Mouse (Mus musculus): ENCODE results near the gene Gm11549.
A peak's percentile ranks its signal among the peaks of the same experiment; 100 is the strongest.

Gm11549 gene

DNA sequence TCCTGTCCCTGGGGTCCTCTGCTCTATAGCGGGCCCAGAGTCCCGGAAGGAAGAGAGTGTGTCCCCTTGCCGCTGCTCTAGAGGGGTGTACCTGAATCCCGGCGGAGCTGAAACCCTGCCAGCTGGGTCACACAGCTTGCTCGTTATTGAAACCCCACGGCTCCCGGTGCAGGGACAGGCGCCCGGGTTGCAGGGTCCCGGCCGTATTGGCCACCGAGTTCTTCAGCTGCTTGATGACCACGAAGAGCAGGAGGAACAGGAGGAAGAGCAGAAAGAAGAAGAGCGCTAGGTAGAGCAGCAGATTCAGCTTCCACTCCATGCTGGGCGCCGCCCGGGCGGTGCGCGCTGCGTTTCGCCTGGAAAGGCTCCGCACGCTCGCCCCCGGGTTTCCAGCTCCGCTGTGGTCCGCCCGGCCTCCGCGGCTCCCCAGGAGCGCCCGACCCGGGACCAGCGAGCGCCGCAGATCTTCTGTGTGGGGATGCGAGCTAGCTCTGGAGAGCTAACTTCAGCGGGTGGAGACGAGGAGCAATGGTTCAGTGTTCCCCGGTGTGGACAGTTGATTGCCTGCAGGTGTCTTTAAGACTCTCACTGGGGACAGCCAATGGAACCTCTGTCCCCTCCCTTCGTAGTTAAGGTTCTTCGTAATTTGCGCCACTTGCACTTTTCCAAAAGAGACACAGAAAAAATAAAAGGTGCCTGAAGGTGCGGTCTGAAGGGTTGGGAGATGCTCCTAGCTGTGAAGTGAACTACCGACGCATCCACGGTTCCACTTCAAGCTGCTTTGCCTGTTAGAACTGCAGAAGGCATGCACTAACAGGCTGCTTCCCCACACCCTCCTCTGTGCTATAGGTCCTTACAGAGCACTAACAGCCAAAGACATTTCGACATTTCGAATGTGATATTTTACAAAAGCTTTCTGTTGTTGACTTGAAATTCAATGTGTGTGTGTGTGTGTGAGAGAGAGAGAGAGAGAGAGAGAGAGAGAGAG lies at the start of gene Gm11549:
TSS of gene Gm11549 (minus strand) at position 741 of the 988 bp plus-strand sequence.
- no peak for DNase-seq (ENCODE audit: low spot score in 2 of 2)

- peak; percentile 9 to 31 for DNase-seq (ENCODE audit: low spot score in 2 of 2)
Observed at GRCm38 (mm10) chr3:36569836-36570235, 48.2 kb upstream of the Gm11549 start.

DNA sequence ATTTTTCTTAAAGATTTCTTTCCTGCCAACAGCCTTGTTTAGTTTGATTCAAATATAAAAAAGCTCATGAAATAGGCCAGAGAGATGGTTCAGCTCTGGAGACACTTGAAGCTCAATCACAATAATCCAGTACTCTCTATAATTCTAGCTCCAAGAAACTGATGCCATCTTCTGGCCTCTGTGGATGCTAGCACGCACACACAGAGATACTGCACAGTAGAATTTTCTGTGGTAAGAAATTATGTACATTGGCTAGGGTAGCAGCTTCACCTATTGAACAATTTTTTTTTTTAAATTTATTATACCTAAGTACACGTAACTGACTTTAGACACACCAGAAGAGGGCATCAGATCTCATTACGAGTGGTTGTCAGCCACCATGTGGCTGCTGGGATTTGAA lies 42.1 kb upstream of the Gm11549 start:
- no peak for DNase-seq (ENCODE audit: low spot score in 2 of 2)

DNA sequence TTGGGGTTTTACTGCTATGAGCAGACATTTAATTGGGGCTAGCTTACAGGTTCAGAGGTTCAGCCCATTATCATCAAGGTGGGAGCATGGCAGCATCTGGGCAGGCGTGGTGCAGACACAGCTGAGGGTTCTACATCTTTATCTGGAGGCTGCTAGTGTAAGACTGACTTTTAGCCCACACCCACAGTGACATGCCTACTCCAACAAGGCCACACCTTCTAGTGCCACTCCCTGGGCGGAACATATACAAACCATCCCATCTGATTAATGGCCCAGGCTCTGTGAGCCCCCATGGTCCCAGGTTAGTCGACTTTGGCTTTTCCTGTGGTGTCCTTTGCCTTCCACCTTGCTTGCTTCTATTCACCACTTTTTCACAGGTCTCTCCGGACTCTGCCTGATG lies 38.0 kb upstream of the Gm11549 start:
- DNase-seq (ENCODE audit: low spot score in 2 of 2): no peak

DNA sequence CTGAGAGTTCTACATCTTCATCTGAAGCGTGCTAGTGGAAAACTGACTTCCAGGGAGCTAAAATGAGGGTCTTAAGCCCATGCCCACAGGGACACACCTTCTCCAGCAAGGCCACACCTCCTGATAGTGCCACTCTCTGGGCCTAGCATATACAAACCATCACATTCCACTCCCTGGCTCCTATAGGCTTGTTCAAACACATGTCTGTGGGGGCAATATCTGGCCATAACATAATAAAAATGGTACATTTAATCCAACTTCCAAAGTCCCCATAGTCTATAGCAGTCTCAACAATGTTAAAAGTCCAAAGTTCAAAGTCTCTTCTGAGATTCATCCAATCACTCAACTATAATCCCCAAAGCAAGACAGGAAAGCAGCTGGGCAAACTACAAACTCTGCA lies 36.0 kb upstream of the Gm11549 start:
- no peak for DNase-seq (ENCODE audit: low spot score in 2 of 2)

GRCm38 (mm10) chr3:36552406-36553047 lies 30.9 kb upstream of the Gm11549 start, which contains the start of gene Exosc9:
TSS of gene Exosc9 (plus strand) at chr3:36552606.
- peak; percentile 96 for DNase-seq (ENCODE audit: low spot score in 2 of 2)

DNA sequence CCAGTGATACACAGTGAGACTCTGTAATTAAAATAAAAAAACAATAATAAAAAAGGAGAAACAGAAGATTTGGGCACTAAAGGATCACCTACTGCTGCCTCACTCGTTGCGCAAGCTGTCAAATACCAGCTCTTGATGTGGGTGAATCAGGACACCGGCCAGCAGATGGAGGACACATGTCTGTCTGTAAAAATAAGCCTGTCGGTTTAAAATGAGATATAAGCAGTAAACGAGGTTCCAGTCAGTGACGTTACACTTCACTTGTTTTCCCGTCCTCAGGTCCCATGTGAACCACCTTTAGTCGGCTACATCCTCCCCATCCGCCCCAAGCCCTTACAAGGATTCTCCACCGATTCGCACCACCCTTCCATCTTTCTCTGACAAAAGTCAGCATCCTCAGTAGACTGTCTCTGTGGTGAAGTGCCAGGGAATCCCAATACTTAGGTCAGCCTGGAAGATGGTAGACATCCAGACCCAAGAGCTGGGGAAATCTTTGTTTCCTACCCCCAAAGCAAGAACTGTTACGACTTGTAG lies 30.3 kb upstream of the Gm11549 start:
- peak; percentile 11 to 24 for DNase-seq (ENCODE audit: low spot score in 2 of 2)

GRCm38 (mm10) chr3:36551343-36551742 lies 29.7 kb upstream of the Gm11549 start:
- no peak for DNase-seq (ENCODE audit: low spot score in 2 of 2)

- DNase-seq (ENCODE audit: low spot score in 2 of 2): no peak
Observed at GRCm38 (mm10) chr3:36544961-36545360, 23.3 kb upstream of the Gm11549 start.

DNA sequence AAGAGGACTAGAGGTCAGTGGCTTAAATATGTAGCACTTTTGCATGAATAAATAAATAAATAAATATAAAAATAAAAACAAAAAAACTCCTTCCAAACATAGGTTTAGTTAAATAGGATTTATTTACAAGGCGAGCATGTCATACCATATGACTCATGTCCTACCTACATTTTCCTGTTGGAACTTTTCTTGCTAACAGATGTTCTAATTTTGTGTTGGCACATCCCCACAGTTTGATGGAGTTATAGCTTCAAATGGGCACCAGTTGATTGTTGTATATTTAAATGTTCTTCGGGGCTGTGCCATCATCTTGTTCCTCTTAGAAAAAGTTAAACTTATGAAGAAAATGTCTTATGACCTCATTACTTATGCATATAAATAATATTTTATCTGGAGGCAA lies 19.8 kb upstream of the Gm11549 start:
- DNase-seq (ENCODE audit: low spot score in 2 of 2): no peak

- no peak for DNase-seq (ENCODE audit: low spot score in 2 of 2)
Observed at GRCm38 (mm10) chr3:36540756-36541155, 19.1 kb upstream of the Gm11549 start.

GRCm38 (mm10) chr3:36537701-36538470 lies 16.3 kb upstream of the Gm11549 start:
- DNase-seq (ENCODE audit: low spot score in 2 of 2): no peak

- DNase-seq (ENCODE audit: low spot score in 2 of 2): no peak
Observed at GRCm38 (mm10) chr3:36536041-36536440, 14.4 kb upstream of the Gm11549 start.

GRCm38 (mm10) chr3:36533201-36533672 lies 11.6 kb upstream of the Gm11549 start:
- DNase-seq (ENCODE audit: low spot score in 2 of 2): no peak

DNA sequence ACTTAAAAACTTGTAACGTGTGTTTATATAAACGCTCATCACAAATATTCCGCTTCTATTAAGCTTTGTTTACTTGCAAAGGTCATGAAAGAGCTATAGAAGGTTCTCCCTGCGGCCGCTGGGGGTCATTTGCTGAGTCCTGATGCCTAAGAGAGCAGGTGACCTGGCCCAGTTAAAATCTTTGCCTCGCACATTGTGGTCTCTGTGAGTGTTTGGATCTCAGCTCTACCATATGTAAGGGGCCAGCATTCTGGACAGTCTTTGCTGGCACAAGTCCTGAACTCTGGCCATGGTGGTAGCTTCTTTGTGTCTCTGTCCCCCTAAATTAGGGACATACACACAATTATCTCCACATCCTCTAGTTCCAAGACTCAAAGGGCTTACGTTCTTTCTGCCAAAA lies 11.1 kb upstream of the Gm11549 start:
- DNase-seq (ENCODE audit: low spot score in 2 of 2): no peak

DNA sequence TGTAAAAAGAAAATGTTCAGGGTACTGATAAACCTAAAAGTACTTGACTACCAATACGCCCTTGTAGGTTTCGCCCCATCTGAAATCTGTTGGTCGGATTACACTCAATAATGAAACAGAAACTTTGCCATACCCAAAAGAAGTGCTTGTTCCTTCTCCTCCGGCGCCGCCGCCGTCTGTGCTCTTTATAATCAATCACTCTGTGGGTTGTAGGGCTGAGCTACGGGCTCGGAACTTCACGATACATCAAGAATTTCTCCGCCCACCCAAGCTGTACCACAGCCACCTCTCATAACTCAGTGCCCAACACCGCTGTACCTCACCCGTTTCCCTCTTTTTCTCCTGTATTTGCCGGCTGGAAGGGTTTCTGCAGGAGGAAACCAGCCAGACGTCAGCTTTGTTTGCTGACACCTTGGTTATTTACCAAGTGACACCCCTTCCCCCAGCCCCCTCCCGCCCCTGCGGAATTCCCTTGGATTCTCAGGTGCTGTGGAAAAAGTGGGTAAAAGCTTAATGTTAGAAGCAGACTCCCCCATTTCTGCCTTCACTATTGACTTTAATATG lies 10.4 kb upstream of the Gm11549 start:
- DNase-seq (ENCODE audit: low spot score in 2 of 2): no peak

- no peak for DNase-seq (ENCODE audit: low spot score in 2 of 2)
Observed at GRCm38 (mm10) chr3:36531242-36531641, 9.6 kb upstream of the Gm11549 start.

GRCm38 (mm10) chr3:36530781-36531180 lies 9.2 kb upstream of the Gm11549 start:
- no peak for DNase-seq (ENCODE audit: low spot score in 2 of 2)

DNA sequence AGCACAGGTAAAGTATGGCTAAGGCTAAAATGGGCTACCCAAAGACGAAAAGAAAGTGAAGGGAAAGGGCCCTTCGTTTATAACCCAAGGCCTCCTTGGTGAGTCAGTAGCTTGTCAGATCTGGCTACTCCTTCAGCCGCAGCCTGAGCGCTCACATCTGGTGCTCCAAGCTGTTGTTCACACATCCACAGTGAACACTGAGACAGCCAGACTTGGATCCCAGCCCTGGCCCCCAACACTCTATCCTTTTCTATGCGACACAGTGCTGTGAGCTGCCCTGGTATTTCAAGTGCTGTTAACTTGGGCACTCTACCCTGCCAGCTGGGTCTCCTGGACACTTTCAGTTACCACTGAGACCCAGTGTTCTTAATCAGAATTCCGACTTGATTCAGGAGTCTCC lies 8.7 kb upstream of the Gm11549 start:
- DNase-seq (ENCODE audit: low spot score in 2 of 2): no peak

DNA sequence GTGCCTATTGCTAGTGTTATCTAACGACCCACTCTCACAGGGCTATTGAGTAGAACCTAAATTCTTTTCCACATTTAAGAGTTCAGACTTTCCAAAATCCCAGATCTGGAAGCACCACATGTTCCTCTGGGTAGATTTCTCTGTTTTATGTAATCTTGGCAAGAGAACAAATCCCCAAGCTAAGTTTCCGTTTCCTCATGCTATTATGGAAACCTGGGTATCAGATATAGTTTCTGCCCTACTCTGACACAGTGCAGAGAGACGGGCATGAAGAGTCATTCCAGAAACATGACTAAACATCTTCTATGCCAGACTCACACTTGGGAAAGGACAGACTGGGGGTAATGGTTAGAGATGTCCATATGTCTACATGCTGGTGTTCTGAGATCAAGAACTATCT lies 2.9 kb upstream of the Gm11549 start:
- no peak for DNase-seq (ENCODE audit: low spot score in 2 of 2)

DNA sequence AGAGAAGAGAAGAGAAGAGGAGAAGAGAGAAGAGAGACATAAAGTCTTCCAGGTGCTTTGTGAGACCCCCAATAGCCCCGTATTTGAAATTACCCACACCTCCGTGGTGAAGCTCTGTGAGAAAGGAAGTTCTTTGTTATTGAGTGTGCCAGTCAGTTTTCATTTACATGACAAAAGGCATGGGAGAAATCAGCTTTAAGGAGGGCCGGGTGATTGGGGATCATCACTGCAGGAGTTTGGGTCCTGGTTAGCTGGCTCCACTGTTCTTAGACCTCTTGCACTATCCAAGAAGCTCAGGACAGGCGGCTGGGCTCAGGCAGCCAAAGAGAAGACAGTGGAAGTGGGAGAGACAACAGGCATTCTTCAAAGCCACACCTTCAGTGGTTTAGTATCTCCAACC lies 524 bp upstream of the Gm11549 start:
- DNase-seq (ENCODE audit: low spot score in 2 of 2): no peak

All from spleen, postnatal 10 days (tissue).